9 mouse cellular contexts compared by ENCODE assay signal in genomic region chr15:84351915-84352844, GRCm38 (mm10). TPM values are rescaled to one million over a fixed set of nuclear protein-coding genes. Genes with fewer than 3 reads are reported as not detected.
A peak's percentile ranks its signal among the peaks of the same experiment; 100 is the strongest.
DNase-seq lines count a peak whose midpoint lies in the region; ATAC-seq lines count a peak whose summit lies in the region.
"Had no signal": no experiment of that assay in that cellular context is flagged by ENCODE, and none has a peak within 500 bp of the region (broad histone marks: within the 10 kb centered on the region; RNA-seq: fewer than 3 reads in every experiment).

No protein-coding gene starts in this region.

- H3K27ac ChIP-seq in embryonic facial prominence, embryonic 12.5 days = peak overlapping the region; percentile 42
- no peak overlapping the region for H3K27ac ChIP-seq in embryonic facial prominence, embryonic 10.5 days (replicated peaks)
- peak overlapping the region; percentile 48 for H3K27ac ChIP-seq in limb, embryonic 15.5 days

- no peaks in the 10 kb centered on the region for H3K27me3 ChIP-seq in embryonic facial prominence, embryonic 12.5 days
- H3K27me3 ChIP-seq in embryonic facial prominence, embryonic 10.5 days (replicated peaks; ENCODE audit: low read depth, poor library complexity, severe bottlenecking) = no peaks in the 10 kb centered on the region
- H3K27me3 ChIP-seq in limb, embryonic 15.5 days = no peaks in the 10 kb centered on the region

- peak; percentile 48; the same call in 1 of the 2 replicates for ATAC-seq in embryonic facial prominence, embryonic 12.5 days (ENCODE audit: insufficient number of reproducible peaks, insufficient read depth, low FRiP score, low TSS enrichment)
- 0 out of 2 replicates have a peak, but pooled peaks have one; percentile 52 for ATAC-seq in limb, embryonic 15.5 days (ENCODE audit: insufficient number of reproducible peaks, low FRiP score, low TSS enrichment, low read depth)

- H3K9ac ChIP-seq in embryonic facial prominence, embryonic 12.5 days = no peak overlapping the region
- no peak overlapping the region for H3K9ac ChIP-seq in limb, embryonic 15.5 days

- 57% methylated on average over 21 of the region's 21 CpGs for WGBS in embryonic facial prominence, embryonic 12.5 days
- 77% methylated on average over 21 of the region's 21 CpGs for WGBS in embryonic facial prominence, embryonic 10.5 days
- 38% methylated on average over 21 of the region's 21 CpGs for WGBS in limb, embryonic 15.5 days

- H3K9me3 ChIP-seq in embryonic facial prominence, embryonic 12.5 days = no peaks in the 10 kb centered on the region
- H3K9me3 ChIP-seq in embryonic facial prominence, embryonic 10.5 days = peaks cover 8% of the 10 kb centered on the region; the same call in 1 of the 2 replicates
- H3K9me3 ChIP-seq in limb, embryonic 15.5 days = no peaks in the 10 kb centered on the region

- H3K36me3 ChIP-seq in embryonic facial prominence, embryonic 12.5 days = no peaks in the 10 kb centered on the region
- H3K36me3 ChIP-seq in embryonic facial prominence, embryonic 10.5 days (replicated peaks) = no peaks in the 10 kb centered on the region
- no peaks in the 10 kb centered on the region for H3K36me3 ChIP-seq in limb, embryonic 15.5 days

- H3K4me3 ChIP-seq in embryonic facial prominence, embryonic 12.5 days = no peak overlapping the region
- H3K4me3 ChIP-seq in embryonic facial prominence, embryonic 10.5 days = no peak overlapping the region
- no peak overlapping the region for H3K4me3 ChIP-seq in limb, embryonic 15.5 days

- 0 out of 2 replicates have a peak overlapping the region, but pooled peaks have one; percentile 1 for H3K4me2 ChIP-seq in embryonic facial prominence, embryonic 12.5 days (replicated peaks)
- 0 out of 2 replicates have a peak overlapping the region, but pooled peaks have one; percentile 13 for H3K4me2 ChIP-seq in limb, embryonic 15.5 days

- H3K4me1 ChIP-seq in embryonic facial prominence, embryonic 12.5 days = peaks cover 15% of the 10 kb centered on the region
- H3K4me1 ChIP-seq in embryonic facial prominence, embryonic 10.5 days = peaks cover 19% of the 10 kb centered on the region
- H3K4me1 ChIP-seq in limb, embryonic 15.5 days = peaks cover 22% of the 10 kb centered on the region

- no peak for DNase-seq in embryonic facial prominence, embryonic 10.5 days (ENCODE audit: low spot score)
- peak; percentile 47 for DNase-seq in retina, postnatal 1 day
- DNase-seq in retina, embryonic 14.5 days (ENCODE audit: low spot score) = no peak
- DNase-seq in ovary, postnatal 10 days (ENCODE audit: low spot score) = no peak
- no peak for DNase-seq in adrenal gland, adult 8-10 months
- no peak for DNase-seq in cerebellum, adult 11 months
- DNase-seq: thymus, adult 18-20 months had no signal

RNA-seq across cellular contexts. Expression of gene Parvg, which starts 28.4 kb away (rescaled TPM):
- 1.1 and 1.2 TPM in 2 replicates for polyA plus RNA-seq in embryonic facial prominence, embryonic 12.5 days (2016; fragmentation: Nextera tagmentation; extraction: Ambion mirVana)
- 0.70 and 1.0 TPM in 2 replicates for polyA plus RNA-seq in embryonic facial prominence, embryonic 10.5 days (2016; fragmentation: Nextera tagmentation; extraction: Ambion mirVana)
- 3.7 and 4.3 TPM in 2 replicates for polyA plus RNA-seq in limb, embryonic 15.5 days (2015; fragmentation: Nextera tagmentation; extraction: Ambion mirVana)
- total RNA-seq in adrenal gland, adult 8-10 months (2022) = 1 to 10 TPM; 3.1 to 9.0 (median 5.0) TPM
